Mouse (Mus musculus): ENCODE data around the gene Fstl4.

- TF ChIP-seq CTCF (IDR thresholded peaks at IDR 0.05; ENCODE audit: control insufficient read depth, insufficient read depth, insufficient read length) (no peak), MYOD1 (IDR thresholded peaks at IDR 0.05; ENCODE audit: control insufficient read depth, insufficient read length, low read depth) (no peak), MAX (IDR thresholded peaks at IDR 0.05) (no peak), USF1 (IDR thresholded peaks at IDR 0.05; ENCODE audit: low read depth) (no peak), MYOG (IDR thresholded peaks at IDR 0.05; ENCODE audit: control insufficient read depth, extremely low read depth, insufficient read length) (no peak), CEBPB (IDR thresholded peaks at IDR 0.05; ENCODE audit: low read depth) (no peak)
Observed at GRCm38 (mm10) chr11:53136371-53136770, 371.9 kb downstream of the Fstl4 start.
